Mouse (Mus musculus) layer of hippocampus, postnatal 36 days (tissue): ENCODE measurements around the gene Slc38a3. TPM values are rescaled to one million over a fixed set of nuclear protein-coding genes. Genes with fewer than 3 reads are reported as not detected.
A peak's percentile ranks its signal among the peaks of the same experiment; 100 is the strongest.

ENCODE experiments used
- DNase-seq, 2 experiments: peaks; one replicate each; pipeline ENCODE4 v3.0.0; 2022
- total RNA-seq, 2 experiments: library from RNA; stranded (reverse); gene quantifications; 2 replicates each; pipeline ENCODE4 v1.2.3; 2021

Gene Slc38a3
- total RNA-seq, 2 experiments from 2014 or later: 53.9 to 60.6 TPM

GRCm38 (mm10) chr9:107618098-107618497 is 51.2 kb downstream of the Slc38a3 start:
- DNase-seq: no peak

- DNase-seq: no peak
Measured at GRCm38 (mm10) chr9:107617461-107617860, 51.9 kb downstream of the Slc38a3 start.

DNA sequence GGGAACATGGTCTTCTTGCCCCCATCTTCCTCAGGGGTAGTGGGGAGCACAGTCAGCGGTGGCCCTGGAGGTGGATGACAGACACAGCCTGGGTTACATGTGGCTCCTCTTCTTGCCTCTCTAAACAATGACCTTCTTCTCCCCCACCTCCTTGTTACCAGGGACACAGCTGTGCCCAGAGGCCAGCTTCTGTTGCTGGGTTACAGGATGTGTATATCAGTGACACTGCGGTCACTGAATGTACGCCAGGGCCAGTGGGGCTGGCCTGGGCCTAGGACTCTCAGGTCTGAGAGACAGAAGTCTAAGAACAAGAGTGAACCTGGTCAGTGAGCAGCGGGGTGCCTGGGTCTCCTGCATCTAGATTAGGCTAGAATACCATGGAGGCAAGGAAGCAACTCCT is 54.3 kb downstream of the Slc38a3 start:
- DNase-seq: no peak

GRCm38 (mm10) chr9:107612945-107613569 is 56.3 kb downstream of the Slc38a3 start:
- DNase-seq: no peak

DNA sequence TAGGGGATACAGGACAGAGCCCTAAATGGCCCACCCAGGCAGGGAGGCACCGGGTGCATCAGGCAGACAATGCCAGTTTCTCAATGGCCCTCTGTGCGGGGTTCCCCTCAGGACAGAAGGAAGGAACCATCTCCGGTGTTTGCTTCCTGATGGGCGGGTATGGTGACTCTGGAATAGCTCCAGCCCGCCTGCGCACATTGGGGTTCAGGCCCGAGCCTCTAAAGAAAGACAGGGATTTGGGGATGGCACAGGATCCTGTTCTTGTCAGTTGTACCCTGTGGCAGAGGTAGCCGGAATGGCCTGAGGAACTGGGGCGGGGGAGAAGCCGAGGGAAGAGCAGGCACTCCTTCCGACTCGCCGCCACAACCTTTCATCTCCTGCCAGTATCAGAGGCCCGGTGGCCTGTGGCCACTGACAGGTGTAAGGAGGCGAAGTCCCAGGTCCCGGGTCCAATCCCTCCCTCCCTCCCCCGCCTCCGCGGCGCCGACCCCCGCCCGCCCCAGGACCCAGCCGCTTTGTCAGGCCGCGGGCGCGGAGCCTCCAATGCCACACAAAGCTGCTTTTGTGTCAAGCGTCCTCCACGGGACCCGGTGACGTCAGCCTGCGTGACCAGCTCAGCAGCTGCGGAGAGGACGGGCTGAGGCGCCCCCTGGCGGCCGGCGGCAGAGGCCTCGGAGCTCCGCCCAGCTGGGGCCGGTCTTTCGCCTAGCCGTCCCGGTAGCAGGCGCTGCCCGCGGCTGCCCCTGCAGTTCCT is 57.0 kb downstream of the Slc38a3 start:
- peak; percentile 98 to 99 for DNase-seq

DNA sequence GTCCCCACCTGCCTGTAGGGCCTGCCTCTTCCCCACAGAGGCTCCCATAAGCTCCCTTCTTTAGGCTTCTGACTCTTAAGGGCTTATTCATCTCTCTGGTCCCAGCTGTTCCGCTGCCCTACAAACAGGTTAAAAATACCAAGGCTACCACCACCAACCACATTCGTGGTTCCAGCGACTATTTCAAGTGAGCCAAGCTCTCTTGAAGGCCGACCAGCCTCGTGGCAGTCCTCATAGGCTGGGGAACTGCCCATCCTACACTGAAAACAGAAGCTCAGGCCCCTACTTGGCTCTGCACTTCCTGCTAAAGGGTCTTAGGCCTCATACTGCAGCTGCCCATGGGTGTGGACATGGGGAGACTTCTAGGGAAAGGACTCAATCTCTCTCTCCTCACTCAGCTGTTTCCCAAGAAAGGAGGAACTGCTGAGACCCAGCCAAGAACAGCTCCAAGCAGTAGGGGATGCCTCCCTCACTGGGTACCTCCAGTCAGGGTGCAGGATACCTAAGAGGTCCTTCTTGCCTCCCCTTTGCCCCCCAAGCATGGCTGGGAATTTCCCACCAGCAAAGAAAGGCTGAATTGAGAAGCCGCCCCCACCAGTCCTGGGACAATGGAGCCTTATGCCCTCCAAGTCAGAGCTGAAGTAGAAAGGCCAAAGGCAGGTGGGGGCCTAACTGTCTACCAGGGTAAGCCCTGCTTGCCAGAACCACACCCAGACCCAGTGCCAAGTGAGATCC is 57.7 kb downstream of the Slc38a3 start:
- DNase-seq: no peak

GRCm38 (mm10) chr9:107609433-107609830 is 59.9 kb downstream of the Slc38a3 start:
- no peak for DNase-seq

DNA sequence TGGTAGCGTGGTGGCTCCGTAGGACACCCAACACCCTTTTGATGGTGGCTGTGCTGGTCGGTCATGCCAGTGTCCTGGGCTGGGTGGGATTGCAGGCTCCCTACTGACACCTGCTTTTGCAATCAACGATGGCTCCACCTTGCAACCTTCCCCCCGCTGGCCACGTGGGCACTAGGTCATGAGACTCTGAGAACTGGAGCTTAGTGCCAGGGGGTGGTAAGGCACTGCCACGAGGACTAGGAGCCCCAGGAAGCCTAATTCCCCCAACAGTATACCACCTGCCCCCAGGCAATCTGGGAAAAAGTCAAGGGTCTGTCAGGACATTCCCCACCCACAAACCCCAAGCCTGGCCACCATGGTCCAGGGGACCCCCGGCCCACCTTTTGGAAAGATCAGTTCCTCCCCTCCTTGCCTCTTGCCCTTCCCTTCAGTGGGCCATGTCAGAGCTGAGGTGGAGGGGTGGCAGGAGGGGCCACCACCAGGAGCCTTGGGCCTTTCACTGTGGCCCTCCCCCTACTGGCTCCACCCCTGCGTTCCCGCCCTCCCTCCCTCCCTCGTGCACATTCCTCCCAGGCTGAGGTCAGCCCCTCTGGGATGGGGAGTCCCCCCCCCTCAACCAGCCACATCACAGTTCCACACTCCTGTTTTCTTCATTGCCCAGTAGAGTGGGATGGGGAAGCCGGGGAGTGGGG is 60.4 kb downstream of the Slc38a3 start, which contains the start of gene Sema3b:
Sema3b (minus strand) TSS at position 489 of the 692 bp plus-strand sequence.
- DNase-seq: no peak

GRCm38 (mm10) chr9:107607653-107608245 is 61.6 kb downstream of the Slc38a3 start:
- DNase-seq: no peak

GRCm38 (mm10) chr9:107607036-107607435 is 62.3 kb downstream of the Slc38a3 start:
- DNase-seq: no peak

DNA sequence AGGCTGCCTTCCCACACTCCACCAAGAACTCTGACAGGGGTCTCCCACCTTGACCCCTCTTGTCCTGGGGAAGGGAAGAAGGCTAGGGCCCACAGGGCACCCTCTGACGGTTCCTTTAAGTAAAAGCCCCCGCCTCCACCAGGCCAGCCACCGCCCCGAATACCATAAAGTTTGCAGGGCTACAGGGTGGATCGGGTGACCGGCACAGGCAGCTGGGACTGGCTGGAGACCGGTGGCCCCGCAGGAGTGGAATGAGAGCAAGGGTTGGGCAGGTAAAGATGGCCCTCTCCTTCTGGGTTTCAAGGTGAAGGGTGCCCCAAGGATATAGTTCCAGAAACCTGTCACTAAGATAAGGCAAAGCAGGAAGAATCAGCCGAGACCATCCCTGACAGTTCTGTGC is 62.7 kb downstream of the Slc38a3 start:
- no peak for DNase-seq

DNA sequence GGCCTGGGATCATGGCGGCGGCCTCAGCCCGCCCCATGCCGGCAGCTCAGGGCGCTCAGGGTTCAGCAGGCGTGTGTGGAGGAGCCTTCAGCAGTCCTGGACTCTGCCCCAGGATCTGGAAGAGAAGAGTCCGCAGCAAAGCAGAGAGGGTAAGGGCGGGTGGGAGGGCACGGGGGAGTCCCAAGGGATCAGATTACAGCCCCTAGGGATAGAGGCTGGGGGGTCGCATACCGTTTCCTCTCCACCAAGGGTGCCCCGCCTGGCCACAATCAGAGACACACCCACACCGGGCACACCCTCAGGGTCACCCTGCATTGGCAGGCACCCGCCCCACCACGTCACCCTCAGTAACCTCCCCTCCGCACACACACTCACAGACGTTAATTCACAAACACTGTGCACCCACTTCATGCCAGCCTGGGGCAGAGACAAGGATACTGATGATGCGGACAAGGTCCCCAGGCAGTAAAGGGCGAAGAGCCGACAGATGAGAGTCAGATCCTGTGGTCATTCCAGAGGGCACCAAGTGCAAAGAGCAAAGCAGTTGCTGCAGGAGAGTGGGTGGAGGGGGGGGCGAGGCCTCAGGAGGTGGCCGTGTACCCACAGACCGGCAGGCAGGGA is 64.2 kb downstream of the Slc38a3 start:
- DNase-seq: no peak

- no peak for DNase-seq
Measured at GRCm38 (mm10) chr9:107603251-107603650, 66.1 kb downstream of the Slc38a3 start.

GRCm38 (mm10) chr9:107602068-107602648 is 67.2 kb downstream of the Slc38a3 start:
- DNase-seq: peak; percentile 86 to 90

GRCm38 (mm10) chr9:107601275-107601674 is 68.1 kb downstream of the Slc38a3 start:
- no peak for DNase-seq

- no peak for DNase-seq
Measured at GRCm38 (mm10) chr9:107600745-107601144, 68.6 kb downstream of the Slc38a3 start.

Other genes with a start within 250 kb of the Slc38a3 start
- gene Tmem115, start 135.6 kb downstream of the Slc38a3 start, total RNA-seq: 10 to 100 TPM; 34.6 to 35.0 TPM
- 10 to 100 TPM; 15.1 to 18.2 TPM for gene Cyb561d2, start 127.3 kb downstream of the Slc38a3 start, total RNA-seq
- 10 to 100 TPM; 39.7 to 47.9 TPM for gene Nprl2, start 127.3 kb downstream of the Slc38a3 start, total RNA-seq
- 1 to 10 TPM; 3.4 to 4.3 TPM for gene Zmynd10, start 122.2 kb downstream of the Slc38a3 start, total RNA-seq
- 10 to 100 TPM; 15.8 TPM for gene Rassf1, start 118.0 kb downstream of the Slc38a3 start, total RNA-seq
- 10 to 100 TPM; 70.1 to 82.0 TPM for gene Tusc2, start 106.3 kb downstream of the Slc38a3 start, total RNA-seq
- 10 to 100 TPM; 13.0 to 13.5 TPM for gene Hyal2, start 101.6 kb downstream of the Slc38a3 start, total RNA-seq
- gene Hyal1, start 92.6 kb downstream of the Slc38a3 start, total RNA-seq: 1 to 10 TPM; 6.5 to 6.7 TPM
- gene Naa80, start 90.6 kb downstream of the Slc38a3 start, total RNA-seq: 10 to 100 TPM; 13.5 to 13.8 TPM
- 1 to 10 TPM; 1.3 to 1.8 TPM for gene Hyal3, start 88.7 kb downstream of the Slc38a3 start, total RNA-seq
- gene Ifrd2, start 81.9 kb downstream of the Slc38a3 start, total RNA-seq: 10 to 100 TPM; 11.2 to 13.8 TPM
- 1 to 10 TPM; 1.7 to 2.2 TPM for gene Sema3b, start 60.3 kb downstream of the Slc38a3 start, total RNA-seq
- 100 to 1,000 TPM; 195 to 208 TPM for gene Gnai2, start 34.2 kb downstream of the Slc38a3 start, total RNA-seq
- not detected for gene Gnat1, start 10.2 kb upstream of the Slc38a3 start, total RNA-seq
- 1 to 10 TPM; 4.3 to 4.6 TPM for gene Sema3f, start 40.9 kb upstream of the Slc38a3 start, total RNA-seq
- 100 to 1,000 TPM; 143 to 166 TPM for gene Rbm5, start 101.5 kb upstream of the Slc38a3 start, total RNA-seq
- gene Rbm6, start 203.7 kb upstream of the Slc38a3 start, total RNA-seq: 10 to 100 TPM; 58.4 to 72.0 TPM
- 10 to 100 TPM; 23.0 to 25.5 TPM for gene Mon1a, start 218.6 kb upstream of the Slc38a3 start, total RNA-seq
- gene Mst1r, start 237.3 kb upstream of the Slc38a3 start, total RNA-seq: 1 to 10 TPM; 1.6 to 1.7 TPM